Mouse (Mus musculus) adrenal gland, adult (tissue): ENCODE measurements at regions not wholly inside any gene's neighbourhood (a gene's known extent, or its start where the extent isn't known, plus 50 kb on each side); places are given as distances from the start of the nearest gene placed in this dataset.
A peak's percentile ranks its signal among the peaks of the same experiment; 100 is the strongest.

Experiments
- DNase-seq, 2 experiments: peaks; one replicate each; pipeline ENCODE4 v3.0.0; 2022 to 2023; ENCODE audit warnings: low spot score in 1 of 2; ENCODE audit not compliant: inconsistent age in 2 of 2

DNA sequence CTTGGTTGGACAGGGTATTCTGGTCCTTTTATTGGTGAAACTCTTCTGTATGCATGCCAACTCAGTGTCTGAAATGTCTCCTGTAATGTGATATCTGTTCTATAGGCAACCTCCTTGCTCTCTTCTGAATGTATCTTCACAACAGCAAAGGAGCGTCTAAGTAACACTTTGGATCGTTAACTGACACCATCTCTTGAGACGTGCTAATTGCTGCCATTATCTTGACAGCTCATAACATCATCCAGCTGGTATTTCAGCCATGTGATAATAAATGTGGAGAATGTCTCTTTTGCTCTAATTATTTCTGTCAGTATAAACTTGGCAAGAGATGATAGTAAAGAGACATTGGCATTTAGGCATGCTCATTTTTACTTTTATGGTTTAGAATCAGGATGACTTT, 68.8 kb upstream of the Col8a1 start:
- DNase-seq = no peak

GRCm38 (mm10) chr16:57845416-57845815, 90.9 kb upstream of the Col8a1 start:
- peak in 1 of 2 experiments; percentile 37 for DNase-seq

- DNase-seq = no peak
Observed at GRCm38 (mm10) chr16:57846386-57846785, 91.8 kb upstream of the Col8a1 start.

- DNase-seq = no peak
Observed at GRCm38 (mm10) chr16:57851854-57852253, 97.3 kb upstream of the Col8a1 start.

DNA sequence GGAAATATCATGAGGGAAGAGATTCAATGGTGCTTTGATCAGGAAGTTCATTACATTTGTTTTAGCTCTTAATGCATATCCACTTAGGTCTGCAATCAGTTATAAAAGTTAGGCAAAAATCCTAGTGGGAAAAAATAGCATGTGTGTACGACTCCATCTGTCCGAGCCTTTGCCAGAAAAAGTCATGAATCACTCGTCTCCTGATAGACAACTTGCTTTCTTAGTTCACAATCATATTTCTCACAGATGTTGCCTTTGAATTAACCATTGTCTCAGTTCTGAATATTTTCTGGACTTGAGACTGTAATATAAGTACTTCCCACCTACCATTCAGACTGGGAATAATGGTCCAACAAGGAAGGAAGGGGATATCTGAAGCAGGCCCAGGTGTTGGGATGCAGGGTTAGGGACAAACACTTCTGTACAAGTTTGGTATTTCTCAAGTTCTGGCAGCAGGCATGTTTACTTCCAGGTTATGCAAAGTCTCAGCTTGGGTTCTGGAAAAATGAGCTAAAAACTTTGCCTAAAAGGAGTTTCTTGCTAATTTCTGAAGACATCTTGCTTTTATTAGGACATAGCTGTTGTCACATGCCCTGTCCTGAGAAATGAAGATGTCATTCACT, 98.4 kb upstream of the Col8a1 start:
- DNase-seq = no peak

GRCm38 (mm10) chr16:57853751-57854150, 99.2 kb upstream of the Col8a1 start:
- DNase-seq = no peak

GRCm38 (mm10) chr16:57857071-57857470, 102.5 kb upstream of the Col8a1 start:
- no peak for DNase-seq

- DNase-seq = no peak
Observed at GRCm38 (mm10) chr16:57858151-57858764, 103.7 kb upstream of the Col8a1 start.

GRCm38 (mm10) chr16:57858765-57859201, 104.2 kb upstream of the Col8a1 start:
- no peak for DNase-seq

- DNase-seq = no peak
Observed at GRCm38 (mm10) chr16:57863206-57863860, 108.8 kb upstream of the Col8a1 start.

DNA sequence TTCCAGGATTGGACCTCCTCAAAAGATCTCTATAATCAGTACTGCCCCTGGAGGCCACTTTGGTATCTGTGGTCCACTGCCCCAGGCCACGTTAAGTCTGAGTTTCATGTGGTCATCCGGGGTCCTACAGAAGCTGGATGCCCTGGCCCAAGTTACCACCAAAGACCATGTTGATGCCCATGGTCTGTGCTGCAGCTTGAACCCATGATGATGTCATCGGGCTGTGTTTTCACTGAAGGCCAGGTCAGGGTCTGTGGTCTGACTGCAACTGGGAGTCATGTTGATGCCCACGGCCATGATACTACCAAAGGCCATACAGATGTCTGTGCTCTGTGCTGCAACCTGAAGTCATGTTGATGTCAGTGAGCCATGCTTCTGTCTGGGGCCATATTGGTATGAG, 122.3 kb upstream of the Col8a1 start:
- DNase-seq = no peak

DNA sequence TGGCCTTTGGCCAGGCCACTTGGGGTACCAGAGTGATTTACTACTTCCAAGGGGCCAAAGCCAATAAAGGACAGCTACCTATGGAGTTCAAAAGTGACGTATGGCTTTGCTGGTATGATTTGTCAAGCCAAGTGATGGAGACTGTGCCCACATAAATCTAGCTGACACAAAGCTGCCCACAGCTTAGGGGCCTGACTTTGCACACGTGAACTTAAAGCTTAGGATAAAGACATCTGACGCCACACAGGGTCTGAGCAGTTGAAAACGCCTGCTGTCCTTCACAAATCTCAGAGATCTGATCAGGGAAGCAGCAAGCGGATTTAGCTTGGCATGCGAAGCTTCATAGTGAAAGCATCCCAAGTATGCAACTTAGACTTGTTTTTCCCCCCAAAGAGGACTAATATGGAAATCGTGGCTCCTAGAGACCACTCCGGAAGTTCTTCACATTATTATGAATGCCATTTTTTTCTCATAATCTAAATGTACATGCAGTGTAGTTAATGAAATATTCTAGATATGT, 127.1 kb upstream of the Col8a1 start:
- no peak for DNase-seq

DNA sequence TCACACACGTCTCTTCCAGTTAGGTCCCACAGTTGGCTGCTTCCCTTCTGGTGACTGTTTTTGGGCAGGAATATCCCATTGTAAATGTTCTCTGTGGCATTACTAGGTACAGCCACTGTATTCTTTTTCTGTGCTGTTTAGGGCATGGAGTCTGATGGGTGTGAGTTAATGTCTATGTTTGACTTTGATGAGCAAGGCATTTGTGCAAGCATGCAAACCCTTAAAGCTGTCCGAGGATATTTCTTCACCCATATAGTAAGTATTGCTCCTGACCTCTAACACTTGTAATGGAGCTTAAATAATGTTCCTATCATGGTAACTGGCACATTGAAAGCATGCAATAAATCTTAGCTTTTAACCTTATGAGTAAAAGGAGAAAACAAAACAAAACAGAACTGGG, 133.6 kb upstream of the Col8a1 start:
- DNase-seq = no peak

GRCm38 (mm10) chr16:57888553-57888952, 134.0 kb upstream of the Col8a1 start:
- no peak for DNase-seq

GRCm38 (mm10) chr16:57890135-57890534, 135.6 kb upstream of the Col8a1 start:
- no peak for DNase-seq

DNA sequence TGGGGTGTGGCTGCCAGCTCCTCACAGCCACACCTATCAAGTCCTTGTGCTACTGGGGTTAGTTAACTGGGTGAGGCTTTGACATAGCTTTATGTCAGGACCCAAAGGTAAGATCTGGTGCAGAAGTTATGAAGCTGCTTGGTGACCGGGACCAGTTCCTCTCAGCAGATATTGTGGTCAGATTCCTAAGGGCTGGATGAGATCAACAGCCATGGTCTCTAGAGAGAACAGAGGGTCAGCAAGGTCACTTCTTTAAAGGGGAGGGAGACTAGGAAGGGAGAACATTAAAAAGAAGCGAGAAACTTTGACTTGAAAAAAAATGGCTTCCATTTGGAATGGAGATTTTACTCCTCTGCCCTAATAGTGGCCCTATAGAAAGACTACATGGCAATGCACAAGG, 138.6 kb upstream of the Col8a1 start:
- no peak for DNase-seq

GRCm38 (mm10) chr16:57893698-57894352, 139.3 kb upstream of the Col8a1 start:
- DNase-seq = no peak

- DNase-seq = peak; percentile 6 to 60
Observed at GRCm38 (mm10) chr16:57901006-57901405, 146.5 kb upstream of the Col8a1 start.

DNA sequence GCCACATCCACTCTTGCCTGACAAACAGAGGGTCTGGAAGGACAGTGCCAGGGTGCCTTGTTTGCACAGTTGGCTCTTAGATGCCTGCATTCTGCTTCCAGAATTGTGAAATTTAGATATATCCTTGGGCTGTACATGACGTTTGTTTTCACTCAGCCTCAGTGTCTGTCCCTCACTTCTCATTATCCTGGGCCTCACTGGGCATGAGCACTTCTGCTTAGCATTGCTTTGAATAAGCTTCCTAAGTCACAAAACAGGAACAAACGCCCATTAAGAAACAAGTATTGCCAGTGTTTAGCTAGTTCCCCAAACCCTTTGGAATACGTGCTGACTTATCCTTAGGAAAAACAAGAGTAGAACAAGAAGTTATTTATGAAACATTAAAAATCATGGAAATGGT, 148.0 kb upstream of the Col8a1 start:
- DNase-seq = peak in 1 of 2 experiments; percentile 40

DNA sequence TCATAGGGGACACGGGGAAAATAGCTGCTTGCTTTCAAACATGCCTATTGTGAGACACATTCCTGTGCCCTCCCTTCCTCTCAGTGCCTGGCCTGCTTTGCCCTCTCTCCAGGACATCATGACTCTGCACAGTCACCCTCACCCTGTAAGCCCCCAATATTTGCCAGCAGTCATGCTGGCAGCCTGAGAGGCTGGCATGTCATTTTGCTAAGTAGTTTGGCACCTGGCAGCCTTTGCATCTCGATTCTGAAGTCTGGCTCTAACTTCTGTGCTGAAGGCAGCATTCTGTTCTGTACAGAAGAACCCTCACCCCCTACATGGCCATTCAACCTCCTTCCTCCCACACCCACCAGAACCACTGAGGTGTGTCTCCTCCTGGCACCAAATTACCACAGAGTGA, 157.5 kb upstream of the Col8a1 start:
- DNase-seq = no peak

DNA sequence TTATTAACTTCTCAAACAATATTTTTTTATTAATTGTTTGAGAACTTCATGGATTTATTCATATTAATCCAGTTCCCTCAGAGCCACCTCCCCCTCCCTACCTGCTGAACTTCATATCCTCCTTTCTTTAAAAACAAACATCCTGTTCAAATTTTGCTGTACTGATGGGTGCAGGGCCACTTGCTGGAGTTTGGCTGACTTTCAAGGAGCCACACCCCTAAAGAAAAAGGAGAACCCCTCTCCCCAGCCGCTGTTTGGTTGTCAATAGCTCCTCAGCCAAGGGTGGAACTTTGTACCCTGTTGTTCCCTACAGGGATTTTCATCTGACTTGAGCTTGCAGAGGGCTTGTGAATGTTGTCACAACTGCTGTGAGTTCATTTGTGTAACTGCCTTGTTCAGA, 160.0 kb upstream of the Col8a1 start:
- DNase-seq = no peak

- no peak for DNase-seq
Observed at GRCm38 (mm10) chr16:57915451-57915850, 160.9 kb upstream of the Col8a1 start.
